Mouse (Mus musculus) CH12.LX (cell line): ENCODE measurements at regions not wholly inside any gene's neighbourhood (a gene's known extent, or its start where the extent isn't known, plus 50 kb on each side); places are given as distances from the start of the nearest gene placed in this dataset.

Experiments used
- DNase-seq: peaks from one replicate; pipeline ENCODE4 v3.0.0-alpha.2; 2013; ENCODE audit errors: extremely low read depth
- H3K27ac ChIP-seq: 2 replicates; pipeline ENCODE4 v1.5.1; 2012; ENCODE audit warnings: low read depth, mild to moderate bottlenecking, control low read depth, moderate library complexity; ENCODE audit not compliant: insufficient read depth
- H3K27me3 ChIP-seq: replicated peaks from 2 replicates; pipeline ENCODE3; 2012; ENCODE audit warnings: inconsistent platforms
- H3K36me3 ChIP-seq, 2 experiments: replicated peaks in 1 of 2; 2 replicates each; pipeline versions ENCODE3 to v1.6.1; 2012; ENCODE audit warnings: inconsistent platforms in 1 of 2, low read length in 1 of 2, mild to moderate bottlenecking in 1 of 2, mixed read lengths in 1 of 2, moderate library complexity in 1 of 2; ENCODE audit not compliant: control insufficient read depth in 1 of 2, insufficient read depth in 1 of 2
- H3K4me1 ChIP-seq, 2 experiments: 2 replicates each; pipeline ENCODE4 v1.6.1; 2012; ENCODE audit warnings: inconsistent platforms in 1 of 2, moderate library complexity in 1 of 2; ENCODE audit not compliant: insufficient read depth in 2 of 2, control insufficient read depth in 1 of 2
- H3K4me2 ChIP-seq: 2 replicates; pipeline ENCODE4 v1.6.1; 2012; ENCODE audit warnings: low read depth, mild to moderate bottlenecking, control low read depth; ENCODE audit not compliant: poor library complexity, insufficient read depth, severe bottlenecking
- H3K4me3 ChIP-seq, 3 experiments: fragments of 150-350 bp in 1 of 3; sonication (generic) in 1 of 3; replicated peaks in 1 of 3; 2 replicates each; pipeline versions ENCODE3 to v1.5.1; 2011 to 2012; ENCODE audit warnings: low read depth in 2 of 3, low read length in 2 of 3, mild to moderate bottlenecking in 2 of 3, moderate library complexity in 2 of 3, control low read depth in 1 of 3, improper control_type of control experiment in 1 of 3, inconsistent platforms in 1 of 3, mixed read lengths in 1 of 3; ENCODE audit not compliant: poor library complexity in 1 of 3
- H3K79me2 ChIP-seq: replicated peaks from 2 replicates; pipeline ENCODE4 v1.6.1; 2012; ENCODE audit warnings: mild to moderate bottlenecking, moderate library complexity; ENCODE audit not compliant: control insufficient read depth, poor library complexity, insufficient read depth, severe bottlenecking; ENCODE audit errors: extremely low read depth
- H3K9ac ChIP-seq: 2 replicates; pipeline ENCODE4 v1.6.1; 2012; ENCODE audit warnings: low read depth, mild to moderate bottlenecking, control low read depth, moderate library complexity; ENCODE audit not compliant: insufficient read depth
- H3K9me3 ChIP-seq: replicated peaks from 2 replicates; pipeline ENCODE3; 2012; ENCODE audit warnings: low read length, inconsistent platforms, mixed read lengths
- BHLHE40 ChIP-seq: IDR thresholded peaks from 2 replicates; pipeline ENCODE4 v1.6.1; 2011; ENCODE audit warnings: mild to moderate bottlenecking, low read depth, low read length, improper control_type of control experiment
- CHD2 ChIP-seq: IDR thresholded peaks from 2 replicates; pipeline ENCODE4 v1.6.1; 2011; ENCODE audit warnings: low read length, improper control_type of control experiment
- CTCF ChIP-seq, 2 experiments: IDR thresholded peaks in 1 of 2; conservative IDR thresholded peaks in 1 of 2; 2 replicates each; pipeline ENCODE4 v1.5.1; 2011 to 2012; ENCODE audit warnings: low read depth in 2 of 2, low read length in 2 of 2, improper control_type of control experiment in 1 of 2, inconsistent platforms in 1 of 2, mild to moderate bottlenecking in 1 of 2, moderate library complexity in 1 of 2
- EP300 ChIP-seq: IDR thresholded peaks from 2 replicates; pipeline ENCODE4 v1.6.1; 2011; ENCODE audit warnings: low read length, improper control_type of control experiment
- HCFC1 ChIP-seq: IDR thresholded peaks from 2 replicates; pipeline ENCODE4 v1.6.1; 2012; ENCODE audit warnings: low read depth, mild to moderate bottlenecking, inconsistent platforms, low read length, improper control_type of control experiment
- JUN ChIP-seq: IDR thresholded peaks from 2 replicates; pipeline ENCODE4 v1.6.1; 2011; ENCODE audit warnings: low read depth, mild to moderate bottlenecking, low read length, improper control_type of control experiment, moderate library complexity; ENCODE audit not compliant: insufficient read depth
- KAT2A ChIP-seq: IDR thresholded peaks from 2 replicates; pipeline ENCODE4 v1.6.1; 2012; ENCODE audit warnings: low read length, improper control_type of control experiment, inconsistent platforms; ENCODE audit not compliant: insufficient replicate concordance
- MAFK ChIP-seq: IDR thresholded peaks from 2 replicates; pipeline ENCODE4 v1.6.1; 2011; ENCODE audit warnings: low read length, improper control_type of control experiment; ENCODE audit not compliant: insufficient replicate concordance
- MAX ChIP-seq: IDR thresholded peaks from 2 replicates; pipeline ENCODE4 v1.6.1; 2011; ENCODE audit warnings: low read length, improper control_type of control experiment
- MAZ ChIP-seq: IDR thresholded peaks from 2 replicates; pipeline ENCODE4 v1.6.1; 2012; ENCODE audit warnings: low read depth, mild to moderate bottlenecking, inconsistent platforms, low read length, improper control_type of control experiment, moderate library complexity
- MEF2A ChIP-seq: IDR thresholded peaks from 2 replicates; pipeline ENCODE4 v1.6.1; 2014; ENCODE audit warnings: low read depth, mild to moderate bottlenecking, inconsistent platforms, low read length, improper control_type of control experiment, borderline replicate concordance
- MXI1 ChIP-seq: IDR thresholded peaks from 2 replicates; pipeline ENCODE4 v1.6.1; 2011; ENCODE audit warnings: mild to moderate bottlenecking, low read depth, low read length, improper control_type of control experiment
- MYC ChIP-seq: IDR thresholded peaks from 2 replicates; pipeline ENCODE4 v1.6.1; 2011; ENCODE audit warnings: low read depth, mild to moderate bottlenecking, improper control_type of control experiment, low read length
- NELFE ChIP-seq: IDR thresholded peaks from 2 replicates; pipeline ENCODE4 v1.6.1; 2011; ENCODE audit warnings: low read depth, low read length, improper control_type of control experiment
- PAX5 ChIP-seq: IDR thresholded peaks from 2 replicates; pipeline ENCODE4 v1.6.1; 2012; ENCODE audit warnings: low read length, inconsistent platforms, mixed read lengths
- POLR2A ChIP-seq: IDR thresholded peaks from 2 replicates; pipeline ENCODE4 v1.6.1; 2011; ENCODE audit warnings: low read depth, mild to moderate bottlenecking, improper control_type of control experiment, low read length
- POLR2AphosphoS2 ChIP-seq: IDR thresholded peaks from 2 replicates; pipeline ENCODE4 v1.6.1; 2011; ENCODE audit warnings: low read depth, low read length, improper control_type of control experiment
- RCOR1 ChIP-seq: conservative IDR thresholded peaks from 2 replicates; pipeline ENCODE4 v1.6.1; 2012; ENCODE audit warnings: low read depth, mild to moderate bottlenecking, inconsistent platforms, low read length, improper control_type of control experiment
- SIN3A ChIP-seq: IDR thresholded peaks from 2 replicates; pipeline ENCODE4 v1.6.1; 2012; ENCODE audit warnings: low read length, improper control_type of control experiment, inconsistent platforms
- SMC3 ChIP-seq: IDR thresholded peaks from 2 replicates; pipeline ENCODE4 v1.6.1; 2011; ENCODE audit warnings: low read depth, low read length, improper control_type of control experiment
- TBP ChIP-seq: conservative IDR thresholded peaks from 2 replicates; pipeline ENCODE4 v1.6.1; 2011; ENCODE audit warnings: low read depth, low read length, improper control_type of control experiment
- TCF12 ChIP-seq: IDR thresholded peaks from 2 replicates; pipeline ENCODE4 v1.6.1; 2014; ENCODE audit warnings: low read depth, mild to moderate bottlenecking, inconsistent platforms, low read length, improper control_type of control experiment
- UBTF ChIP-seq: IDR thresholded peaks from 2 replicates; pipeline ENCODE4 v1.6.1; 2012; ENCODE audit warnings: low read depth, mild to moderate bottlenecking, inconsistent platforms, low read length, improper control_type of control experiment, moderate library complexity
- ZKSCAN1 ChIP-seq: IDR thresholded peaks from 2 replicates; pipeline ENCODE4 v1.6.1; 2012; ENCODE audit warnings: low read depth, inconsistent platforms, low read length, improper control_type of control experiment, borderline replicate concordance
- ZMIZ1 ChIP-seq: IDR thresholded peaks from 2 replicates; pipeline ENCODE4 v1.6.1; 2012; ENCODE audit warnings: low read depth, mild to moderate bottlenecking, inconsistent platforms, low read length, improper control_type of control experiment
- dilution Hi-C: fragments of 300-500 bp; cut with MboI; formaldehyde crosslinking; loops from 2 replicates; pipeline ENCODE4 v1.14.3; 2020; ENCODE audit warnings: low sequenced_read_pairs; ENCODE audit not compliant: extremely low pct_unique_long_range_greater_than_20kb, extremely low pct_ligation_motif_present
- in situ Hi-C: fragments of 300-500 bp; cut with MboI; formaldehyde crosslinking; loops from 3 replicates; pipeline ENCODE4 v1.14.3; 2019; ENCODE audit warnings: low sequenced_read_pairs, low pct_ligation_motif_present, low pct_unique_long_range_greater_than_20kb, mixed read lengths

DNA sequence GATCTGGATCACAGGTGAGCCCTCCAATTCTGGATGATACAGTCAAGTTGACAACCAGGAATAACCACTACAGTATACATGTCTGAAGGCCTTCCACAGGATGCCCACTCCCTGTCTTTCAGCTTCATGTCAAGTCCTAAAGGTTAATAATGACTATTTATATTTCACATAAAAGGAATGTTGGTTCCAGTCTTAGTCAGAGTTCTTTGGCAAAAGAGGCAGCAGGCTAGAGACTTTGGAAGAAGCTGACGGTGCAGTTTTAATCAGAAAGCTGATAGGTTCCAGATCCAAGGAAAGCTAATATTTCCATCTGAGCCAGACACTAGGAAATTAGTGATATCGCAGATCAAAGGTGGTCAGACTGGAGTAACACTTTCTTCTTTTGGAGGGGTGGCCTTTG lies 91.4 kb upstream of the Runx1 start:
- Histone ChIP-seq H3K27ac (no peak overlapping the region), H3K79me2 (no peaks in the 10 kb centered on the region), H3K4me1 (peaks cover 0 to 19% of the 10 kb centered on the region in 2 experiments; a peak in 3 of 4 replicates), H3K27me3 (no peaks in the 10 kb centered on the region), H3K9me3 (no peaks in the 10 kb centered on the region), H3K36me3 (no peaks in the 10 kb centered on the region), H3K4me2 (no peak overlapping the region), H3K9ac (no peak overlapping the region), H3K4me3 (no peak overlapping the region)
- DNase-seq, result no peak
- no peak for TF ChIP-seq MAFK
- no peak for TF ChIP-seq SMC3
- no peak for TF ChIP-seq UBTF
- TF ChIP-seq ZMIZ1, result no peak
- TF ChIP-seq HCFC1, result no peak
- TF ChIP-seq EP300, result no peak
- no peak for TF ChIP-seq RCOR1
- dilution Hi-C loops, result no loop called here
- in situ Hi-C loops, result no loop called here

- H3K79me2 ChIP-seq, result no peaks in the 10 kb centered on the region
- H3K9ac ChIP-seq, result no peak overlapping the region
- no peak for TF ChIP-seq MXI1
- no peak for TF ChIP-seq CTCF (conservative IDR thresholded peaks at IDR 0.05 in 1 of 2, IDR thresholded peaks at IDR 0.05 in 1 of 2; ENCODE audit: low read depth in 2 of 2, low read length in 2 of 2)
- TF ChIP-seq SIN3A, result no peak
- TF ChIP-seq KAT2A, result no peak
- no peak for TF ChIP-seq MAX
- no peak for TF ChIP-seq RCOR1
- TF ChIP-seq, all 38 proteins: peak for 0
- Histone ChIP-seq H3K36me3 (no peaks in the 10 kb centered on the region), H3K4me2 (no peak overlapping the region), H3K4me3 (no peak overlapping the region), H3K27ac (no peak overlapping the region), H3K9me3 (no peaks in the 10 kb centered on the region), H3K4me1 (peaks cover 0 to 2% of the 10 kb centered on the region in 2 experiments; a peak in 1 of 4 replicates), H3K27me3 (no peaks in the 10 kb centered on the region)
- DNase-seq, result no peak
- dilution Hi-C loops (no loop called here), in situ Hi-C loops (no loop called here)
Observed at GRCm38 (mm10) chr16:92915651-92916050, 89.7 kb upstream of the Runx1 start.

DNA sequence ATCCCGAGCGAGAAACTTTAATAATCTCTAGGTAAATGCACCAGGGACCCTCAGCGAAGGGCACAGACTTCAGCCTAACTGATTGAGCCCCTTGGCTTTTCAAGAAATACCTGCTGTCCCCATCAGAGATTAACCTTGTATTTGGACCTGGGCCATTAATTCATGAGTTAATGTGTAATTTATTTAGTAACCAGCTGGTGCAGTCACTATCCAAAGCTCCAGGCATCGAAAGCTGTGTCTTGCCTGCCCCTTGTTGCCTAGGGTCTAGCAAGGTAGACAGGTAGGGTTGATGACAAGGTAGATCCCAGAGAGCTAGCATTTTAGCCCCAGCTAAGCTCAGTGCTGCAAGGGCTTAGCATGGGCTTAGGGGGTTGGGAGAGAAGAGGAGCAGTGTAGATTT lies 80.9 kb upstream of the Runx1 start:
- no peak for TF ChIP-seq POLR2A
- TF ChIP-seq MXI1, result no peak
- no peak for TF ChIP-seq KAT2A
- no peak for TF ChIP-seq TBP
- no peak for TF ChIP-seq RCOR1
- TF ChIP-seq TCF12, result no peak
- no peak for TF ChIP-seq CHD2
- TF ChIP-seq BHLHE40, result no peak
- no peak for TF ChIP-seq JUN
- TF ChIP-seq MYC, result no peak
- no peak for TF ChIP-seq PAX5
- no peak for TF ChIP-seq MAZ
- TF ChIP-seq POLR2AphosphoS2, result no peak
- TF ChIP-seq NELFE, result no peak
- TF ChIP-seq MAX, result no peak
- TF ChIP-seq MEF2A, result no peak
- no peak for TF ChIP-seq ZKSCAN1
- TF ChIP-seq, all 38 proteins: peak for 0
- Histone ChIP-seq H3K36me3 (no peaks in the 10 kb centered on the region), H3K79me2 (no peaks in the 10 kb centered on the region), H3K27ac (no peak overlapping the region), H3K4me1 (peaks cover 3 to 12% of the 10 kb centered on the region in 2 experiments; a peak in 3 of 4 replicates), H3K4me3 (no peak overlapping the region), H3K27me3 (no peaks in the 10 kb centered on the region), H3K9ac (no peak overlapping the region), H3K4me2 (no peak overlapping the region), H3K9me3 (no peaks in the 10 kb centered on the region)
- dilution Hi-C loops (no loop called here), in situ Hi-C loops (no loop called here)
- DNase-seq, result no peak
